Mouse (Mus musculus) embryonic fibroblast, embryonic 13.5 days (primary cell): ENCODE results near the gene Ost4. TPM values are rescaled to one million over a fixed set of nuclear protein-coding genes. Genes with fewer than 3 reads are reported as not detected.
A peak's percentile ranks its signal among the peaks of the same experiment; 100 is the strongest.

ENCODE experiments used
- H3K27ac ChIP-seq: 2 replicates; pipeline ENCODE4 v1.5.1; 2012; ENCODE audit warnings: low read length, control low read depth, inconsistent platforms; ENCODE audit not compliant: insufficient read depth
- H3K4me1 ChIP-seq: 2 replicates; pipeline ENCODE4 v1.6.1; 2011; ENCODE audit warnings: low read length; ENCODE audit not compliant: control insufficient read depth, insufficient read depth
- H3K4me3 ChIP-seq: 2 replicates; pipeline ENCODE4 v1.5.1; 2011; ENCODE audit warnings: mild to moderate bottlenecking, control low read depth, low read length; ENCODE audit not compliant: insufficient read depth
- CTCF ChIP-seq: IDR thresholded peaks from 2 replicates; pipeline ENCODE4 v1.5.1; 2011; ENCODE audit warnings: mild to moderate bottlenecking, control low read depth, low read length, moderate library complexity, borderline replicate concordance; ENCODE audit not compliant: insufficient read depth
- POLR2A ChIP-seq: IDR thresholded peaks from 2 replicates; pipeline ENCODE4 v1.6.1; 2011; ENCODE audit warnings: low read depth, mild to moderate bottlenecking, control low read depth, low read length, moderate library complexity
- polyA plus RNA-seq: library from polyadenylated mRNA; stranded (reverse); fragments of >200 nt; gene quantifications from 2 replicates; pipeline ENCODE4 v1.2.4, GENCODE M21; 2011; ENCODE audit warnings: low read depth; ENCODE audit not compliant: missing spikeins, insufficient read length

Gene Ost4
- polyA plus RNA-seq: 335 and 354 TPM in 2 replicates

DNA sequence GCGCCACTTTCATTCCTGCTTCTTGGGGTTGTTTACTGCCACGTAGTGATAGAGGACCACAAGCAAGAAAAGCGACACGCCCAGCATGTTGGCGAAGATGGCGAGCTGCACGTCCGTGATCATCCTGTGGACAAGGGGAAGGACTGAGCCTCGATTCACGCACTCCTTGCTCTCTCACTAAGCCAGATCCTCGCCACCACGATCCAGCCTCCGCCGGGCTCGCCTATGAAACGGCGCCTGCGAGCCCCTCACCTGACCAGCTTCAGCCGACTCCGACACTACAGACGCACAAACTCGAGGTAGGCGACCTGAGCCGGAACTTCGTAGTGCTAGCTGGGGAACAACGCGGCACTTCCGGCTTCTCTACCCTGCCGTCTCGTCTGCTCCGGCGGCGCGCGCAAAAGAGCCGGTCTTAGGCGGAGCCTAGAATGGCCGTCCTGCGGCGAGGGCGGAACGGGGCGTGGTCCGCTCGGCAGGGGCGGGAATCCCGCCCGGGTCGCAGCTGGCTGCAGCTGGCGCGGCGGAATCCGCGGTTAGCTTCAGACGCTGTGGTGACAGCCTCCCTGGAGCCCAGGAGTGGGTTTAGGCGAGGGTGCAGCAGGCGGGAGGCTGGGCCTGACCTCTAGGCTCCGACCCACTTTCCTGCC, at the start of gene Ost4:
Gene Ost4, minus strand, starts transcription at position 376 of the 647 bp plus-strand sequence.
- peak within 1 kb of the TSS; percentile 97 for H3K27ac ChIP-seq
- peak within 1 kb of the TSS; percentile 94 for H3K4me3 ChIP-seq
- TF ChIP-seq POLR2A: peak; percentile 80
- no peak for TF ChIP-seq CTCF
- peaks cover 14% of the 10 kb centered on the region for H3K4me1 ChIP-seq

- peaks cover 5% of the 10 kb centered on the region; the same call in 1 of the 2 replicates for H3K4me1 ChIP-seq
- H3K4me3 ChIP-seq: no peak overlapping the region
- no peak overlapping the region for H3K27ac ChIP-seq
- no peak for TF ChIP-seq POLR2A
Measured at GRCm38 (mm10) chr5:30955751-30956150, 48.2 kb upstream of the Ost4 start.

GRCm38 (mm10) chr5:30954556-30954955, 47.0 kb upstream of the Ost4 start:
- no peak for TF ChIP-seq POLR2A
- no peak for TF ChIP-seq CTCF
- peaks cover 5% of the 10 kb centered on the region; the same call in 1 of the 2 replicates for H3K4me1 ChIP-seq
- H3K4me3 ChIP-seq: no peak overlapping the region
- H3K27ac ChIP-seq: no peak overlapping the region

GRCm38 (mm10) chr5:30954065-30954464, 46.5 kb upstream of the Ost4 start:
- no peak for TF ChIP-seq CTCF
- Histone ChIP-seq H3K4me1 (peaks cover 5% of the 10 kb centered on the region; the same call in 1 of the 2 replicates), H3K27ac (no peak overlapping the region), H3K4me3 (no peak overlapping the region)

- no peak overlapping the region for H3K27ac ChIP-seq
Measured at GRCm38 (mm10) chr5:30952551-30952950, 45.0 kb upstream of the Ost4 start.

GRCm38 (mm10) chr5:30951706-30952105, 44.1 kb upstream of the Ost4 start:
- Histone ChIP-seq H3K27ac (no peak overlapping the region), H3K4me1 (no peaks in the 10 kb centered on the region), H3K4me3 (no peak overlapping the region)
- TF ChIP-seq CTCF (no peak), POLR2A (no peak)

More at GRCm38 (mm10) chr5:30952551-30952950, 45.0 kb upstream of the Ost4 start:
- TF ChIP-seq POLR2A (no peak), CTCF (no peak)
- no peaks in the 10 kb centered on the region for H3K4me1 ChIP-seq
- no peak overlapping the region for H3K4me3 ChIP-seq

DNA sequence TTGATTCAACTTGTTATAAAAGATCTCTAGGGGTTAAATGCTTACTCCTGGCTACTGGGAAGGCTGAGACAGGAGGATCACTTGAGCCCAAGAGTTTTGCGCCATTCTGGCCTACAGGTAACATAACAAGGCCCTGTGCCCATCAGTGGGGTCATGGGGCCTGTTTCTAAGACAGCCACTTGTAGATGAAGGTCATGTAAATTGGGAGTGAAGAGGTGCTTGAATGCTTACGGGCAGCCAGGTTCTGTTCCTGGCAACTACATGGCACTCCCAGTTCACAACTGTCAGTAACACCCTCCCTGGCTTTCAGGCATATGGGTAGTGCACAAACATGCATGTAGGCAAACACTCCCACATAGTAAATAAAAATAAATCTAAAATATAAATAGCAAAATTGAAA, 43.3 kb upstream of the Ost4 start:
- peaks cover 2% of the 10 kb centered on the region; the same call in 1 of the 2 replicates for H3K4me1 ChIP-seq
- H3K27ac ChIP-seq: no peak overlapping the region
- no peak for TF ChIP-seq CTCF
- TF ChIP-seq POLR2A: no peak
- H3K4me3 ChIP-seq: no peak overlapping the region

- Histone ChIP-seq H3K4me1 (peaks cover 3% of the 10 kb centered on the region; the same call in 1 of the 2 replicates), H3K27ac (peak overlapping the region; percentile 29), H3K4me3 (peak overlapping the region; percentile 77)
- TF ChIP-seq CTCF (no peak), POLR2A (no peak)
Measured at GRCm38 (mm10) chr5:30950451-30950850, 42.9 kb upstream of the Ost4 start.

DNA sequence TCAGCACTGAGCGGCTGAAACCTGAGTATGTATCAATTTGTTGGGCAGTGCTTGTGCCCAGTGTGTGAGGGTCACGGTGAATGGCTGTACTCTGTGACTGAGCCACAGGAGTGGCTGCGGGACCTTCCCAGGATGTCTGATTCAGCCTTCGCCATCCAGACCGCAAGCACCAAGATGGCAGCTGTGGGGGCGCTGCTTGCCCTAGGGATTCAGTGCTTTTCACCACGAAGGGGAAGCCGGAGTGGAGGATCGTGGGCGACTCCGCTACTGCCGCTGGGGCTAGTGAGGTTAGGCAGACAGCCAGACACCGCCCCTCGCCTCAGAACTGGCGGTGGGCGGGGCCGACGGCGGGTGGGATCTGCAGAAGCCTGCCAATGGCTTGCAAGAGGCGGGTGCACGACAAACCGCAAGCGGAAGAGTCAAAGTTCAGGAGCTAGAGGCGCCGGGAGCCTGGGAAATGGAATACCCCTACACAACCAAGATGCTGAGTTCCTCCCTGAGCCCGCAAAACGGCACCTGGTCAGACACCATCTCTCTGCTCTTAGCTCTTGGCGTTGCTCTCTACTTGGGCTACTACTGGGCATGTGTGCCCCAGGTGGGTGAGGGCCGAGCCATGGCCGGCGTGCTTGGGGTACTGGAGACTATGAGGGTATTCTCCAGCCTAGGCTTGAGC, 42.2 kb upstream of the Ost4 start:
- peaks cover 3% of the 10 kb centered on the region; the same call in 1 of the 2 replicates for H3K4me1 ChIP-seq
- TF ChIP-seq POLR2A (peak; percentile 77), CTCF (no peak)
- H3K4me3 ChIP-seq: peak overlapping the region; percentile 77
- peak overlapping the region; percentile 60 for H3K27ac ChIP-seq

- H3K27ac ChIP-seq: no peak overlapping the region
- peaks cover 3% of the 10 kb centered on the region; the same call in 1 of the 2 replicates for H3K4me1 ChIP-seq
- H3K4me3 ChIP-seq: no peak overlapping the region
- no peak for TF ChIP-seq CTCF
- no peak for TF ChIP-seq POLR2A
Measured at GRCm38 (mm10) chr5:30948620-30949019, 41.0 kb upstream of the Ost4 start.
